Mouse (Mus musculus): ENCODE measurements around the gene A930018P22Rik. TPM values are rescaled to one million over a fixed set of nuclear protein-coding genes. Genes with fewer than 3 reads are reported as not detected.

A930018P22Rik gene
- polyA plus RNA-seq, 1 experiment from 2014 or later = 0.48 TPM

- Histone ChIP-seq H3K27ac (ENCODE audit: low read depth, low read length) (no peak overlapping the region), H3K4me2 (replicated peaks; ENCODE audit: low read depth) (no peak overlapping the region), H3K4me3 (ENCODE audit: low read depth, low read length) (no peak overlapping the region), H3K36me3 (ENCODE audit: control insufficient read depth, insufficient read depth) (no peaks in the 10 kb centered on the region), H3K4me1 (replicated peaks; ENCODE audit: control insufficient read depth, insufficient read depth, low read length) (0 out of 2 replicates have a peak, but pooled peaks cover 6% of the 10 kb centered on the region), H3K9ac (ENCODE audit: low read depth, low read length) (no peak overlapping the region), H3K27me3 (replicated peaks; ENCODE audit: control insufficient read depth, insufficient read depth, low read length) (no peaks in the 10 kb centered on the region), H3K9me3 (ENCODE audit: control insufficient read depth) (no peaks in the 10 kb centered on the region)
- peak; percentile 97 for TF ChIP-seq CTCF (IDR thresholded peaks at IDR 0.05; ENCODE audit: low read depth)
- 0 out of 2 replicates have a peak, but pooled peaks have one; percentile 15 for ATAC-seq
- WGBS = 47% methylated on average over 8 of the region's 8 CpGs
These were observed 11.8 kb downstream of the A930018P22Rik start for GRCm38 (mm10) chr2:104134150-104135056.

GRCm38 (mm10) chr2:104135920-104136319, 13.4 kb downstream of the A930018P22Rik start:
- TF ChIP-seq CTCF (IDR thresholded peaks at IDR 0.05; ENCODE audit: low read depth) = no peak
- H3K4me1 ChIP-seq (replicated peaks; ENCODE audit: control insufficient read depth, insufficient read depth, low read length) = 0 out of 2 replicates have a peak, but pooled peaks cover 6% of the 10 kb centered on the region
- no peaks in the 10 kb centered on the region for H3K27me3 ChIP-seq (replicated peaks; ENCODE audit: control insufficient read depth, insufficient read depth, low read length)
- no peak for ATAC-seq
- 69% methylated on average over 2 of the region's 2 CpGs for WGBS
- no peak overlapping the region for H3K4me3 ChIP-seq (ENCODE audit: low read depth, low read length)
- H3K4me2 ChIP-seq (replicated peaks; ENCODE audit: low read depth) = no peak overlapping the region
- no peak overlapping the region for H3K27ac ChIP-seq (ENCODE audit: low read depth, low read length)
- no peak overlapping the region for H3K9ac ChIP-seq (ENCODE audit: low read depth, low read length)
- H3K36me3 ChIP-seq (ENCODE audit: control insufficient read depth, insufficient read depth) = no peaks in the 10 kb centered on the region
- H3K9me3 ChIP-seq (ENCODE audit: control insufficient read depth) = no peaks in the 10 kb centered on the region

- Histone ChIP-seq H3K27ac (ENCODE audit: low read depth, low read length) (no peak overlapping the region), H3K4me1 (replicated peaks; ENCODE audit: control insufficient read depth, insufficient read depth, low read length) (no peaks in the 10 kb centered on the region), H3K9me3 (ENCODE audit: control insufficient read depth) (no peaks in the 10 kb centered on the region), H3K36me3 (ENCODE audit: control insufficient read depth, insufficient read depth) (no peaks in the 10 kb centered on the region), H3K4me2 (replicated peaks; ENCODE audit: low read depth) (no peak overlapping the region), H3K4me3 (ENCODE audit: low read depth, low read length) (no peak overlapping the region), H3K9ac (ENCODE audit: low read depth, low read length) (no peak overlapping the region), H3K27me3 (replicated peaks; ENCODE audit: control insufficient read depth, insufficient read depth, low read length) (no peaks in the 10 kb centered on the region)
- ATAC-seq = no peak
- WGBS = 90% methylated on average over 8 of the region's 8 CpGs
- TF ChIP-seq CTCF (IDR thresholded peaks at IDR 0.05; ENCODE audit: low read depth) = no peak
These were observed 19.6 kb downstream of the A930018P22Rik start for GRCm38 (mm10) chr2:104142140-104142539.

DNA sequence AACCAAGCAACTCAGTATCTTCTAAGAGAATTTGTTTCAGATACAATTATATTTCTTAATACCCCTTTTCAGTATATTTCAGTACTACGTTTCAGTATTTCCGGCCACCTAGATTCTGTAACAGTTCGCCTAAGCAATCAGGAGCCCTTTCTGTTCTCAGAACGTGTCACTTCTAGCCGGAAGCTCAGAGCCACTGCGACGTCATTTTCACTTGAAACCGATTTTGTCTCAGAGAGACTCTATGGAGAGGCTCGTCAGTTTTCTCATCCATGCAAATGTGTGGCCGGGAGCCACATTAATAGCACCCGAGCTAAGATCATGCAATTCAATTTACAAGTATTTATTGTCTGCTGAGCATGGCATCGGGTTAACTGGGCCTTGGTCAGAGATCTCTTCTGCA, 21.4 kb downstream of the A930018P22Rik start:
- no peak for TF ChIP-seq CTCF (IDR thresholded peaks at IDR 0.05; ENCODE audit: low read depth)
- no peak overlapping the region for H3K4me3 ChIP-seq (ENCODE audit: low read depth, low read length)
- no peaks in the 10 kb centered on the region for H3K27me3 ChIP-seq (replicated peaks; ENCODE audit: control insufficient read depth, insufficient read depth, low read length)
- no peak overlapping the region for H3K9ac ChIP-seq (ENCODE audit: low read depth, low read length)
- H3K9me3 ChIP-seq (ENCODE audit: control insufficient read depth) = no peaks in the 10 kb centered on the region
- 84% methylated on average over 12 of the region's 12 CpGs for WGBS
- no peaks in the 10 kb centered on the region for H3K36me3 ChIP-seq (ENCODE audit: control insufficient read depth, insufficient read depth)
- H3K27ac ChIP-seq (ENCODE audit: low read depth, low read length) = no peak overlapping the region
- ATAC-seq = no peak
- H3K4me1 ChIP-seq (replicated peaks; ENCODE audit: control insufficient read depth, insufficient read depth, low read length) = no peaks in the 10 kb centered on the region
- H3K4me2 ChIP-seq (replicated peaks; ENCODE audit: low read depth) = no peak overlapping the region

DNA sequence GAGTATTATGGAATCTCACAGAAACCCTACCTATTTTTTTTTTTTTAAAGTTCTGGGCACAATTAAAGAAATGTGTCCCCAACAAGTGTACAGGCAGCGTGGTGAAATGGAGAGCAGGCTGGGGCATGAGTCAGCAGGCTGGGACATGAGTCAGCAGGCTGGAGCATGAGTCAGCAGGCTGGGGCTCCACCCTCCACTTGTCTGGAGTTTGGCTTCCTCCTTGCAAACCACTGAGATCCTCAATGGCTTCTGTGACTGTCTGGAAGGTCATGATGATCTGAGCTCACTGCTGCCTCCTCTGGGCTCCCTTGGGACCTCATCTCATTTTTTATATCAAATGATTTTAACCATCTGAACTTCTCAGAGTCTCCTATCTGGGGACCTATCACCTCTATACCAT, 23.4 kb downstream of the A930018P22Rik start:
- Histone ChIP-seq H3K27ac (ENCODE audit: low read depth, low read length) (no peak overlapping the region), H3K4me2 (replicated peaks; ENCODE audit: low read depth) (no peak overlapping the region), H3K9ac (ENCODE audit: low read depth, low read length) (no peak overlapping the region), H3K4me1 (replicated peaks; ENCODE audit: control insufficient read depth, insufficient read depth, low read length) (no peaks in the 10 kb centered on the region), H3K27me3 (replicated peaks; ENCODE audit: control insufficient read depth, insufficient read depth, low read length) (no peaks in the 10 kb centered on the region), H3K4me3 (ENCODE audit: low read depth, low read length) (no peak overlapping the region), H3K36me3 (ENCODE audit: control insufficient read depth, insufficient read depth) (no peaks in the 10 kb centered on the region), H3K9me3 (ENCODE audit: control insufficient read depth) (no peaks in the 10 kb centered on the region)
- WGBS = 37% methylated on average over 1 of the region's 1 CpGs
- TF ChIP-seq CTCF (IDR thresholded peaks at IDR 0.05; ENCODE audit: low read depth) = peak; percentile 38
- ATAC-seq = peak; percentile 74; the same call in 1 of the 2 replicates

- H3K9ac ChIP-seq (ENCODE audit: low read depth, low read length) = no peak overlapping the region
- no peaks in the 10 kb centered on the region for H3K9me3 ChIP-seq (ENCODE audit: control insufficient read depth)
- no peaks in the 10 kb centered on the region for H3K4me1 ChIP-seq (replicated peaks; ENCODE audit: control insufficient read depth, insufficient read depth, low read length)
- H3K36me3 ChIP-seq (ENCODE audit: control insufficient read depth, insufficient read depth) = no peaks in the 10 kb centered on the region
- H3K4me3 ChIP-seq (ENCODE audit: low read depth, low read length) = no peak overlapping the region
- H3K27ac ChIP-seq (ENCODE audit: low read depth, low read length) = no peak overlapping the region
- no peak for ATAC-seq
- H3K27me3 ChIP-seq (replicated peaks; ENCODE audit: control insufficient read depth, insufficient read depth, low read length) = no peaks in the 10 kb centered on the region
- H3K4me2 ChIP-seq (replicated peaks; ENCODE audit: low read depth) = no peak overlapping the region
- 55% methylated on average over 4 of the region's 4 CpGs for WGBS
- TF ChIP-seq CTCF (IDR thresholded peaks at IDR 0.05; ENCODE audit: low read depth) = no peak
These were observed 25.5 kb downstream of the A930018P22Rik start for GRCm38 (mm10) chr2:104147910-104148561.

Measured in intestine, postnatal 0 days (tissue).